Mouse (Mus musculus): ENCODE measurements around the gene Arl9.
"Not testable (repeated sequence)": the region's sequence is repeated elsewhere in the genome, so short reads cannot be mapped to it uniquely, and the experiment has no call there.

Arl9 gene

DNA sequence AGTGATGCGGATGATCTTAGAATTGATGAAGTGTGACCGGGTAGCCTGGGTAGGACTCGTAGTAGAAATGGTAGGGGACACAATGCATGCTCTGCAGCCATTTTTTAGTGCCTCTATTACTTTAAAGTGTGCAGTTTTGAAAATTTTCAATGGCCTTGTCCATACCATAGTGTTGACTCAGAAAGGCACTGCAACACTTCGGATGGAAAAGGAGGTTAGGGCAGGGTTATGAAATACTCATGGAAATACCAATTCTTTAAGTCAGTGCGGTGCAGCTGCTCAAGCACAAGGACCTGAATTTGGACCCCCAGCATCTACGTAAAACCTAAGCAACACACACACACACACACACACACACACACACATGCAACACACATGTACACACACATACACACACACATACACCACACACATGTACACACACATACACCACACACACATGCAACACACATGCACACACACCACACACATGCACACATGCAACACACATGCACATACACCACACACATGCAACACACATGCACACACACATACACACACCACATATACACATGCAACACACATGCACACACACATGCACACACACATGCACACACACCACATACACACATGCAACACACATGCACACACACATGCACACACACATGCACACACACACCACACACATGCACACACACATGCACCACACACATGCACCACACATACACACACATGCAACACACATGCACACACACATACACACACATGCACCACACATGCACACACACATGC is at the start of gene Arl9:
Arl9 (plus strand) TSS at position 5 of the 771 bp plus-strand sequence.
- no peak for DNase-seq (ENCODE audit: low read depth, low spot score)

DNA sequence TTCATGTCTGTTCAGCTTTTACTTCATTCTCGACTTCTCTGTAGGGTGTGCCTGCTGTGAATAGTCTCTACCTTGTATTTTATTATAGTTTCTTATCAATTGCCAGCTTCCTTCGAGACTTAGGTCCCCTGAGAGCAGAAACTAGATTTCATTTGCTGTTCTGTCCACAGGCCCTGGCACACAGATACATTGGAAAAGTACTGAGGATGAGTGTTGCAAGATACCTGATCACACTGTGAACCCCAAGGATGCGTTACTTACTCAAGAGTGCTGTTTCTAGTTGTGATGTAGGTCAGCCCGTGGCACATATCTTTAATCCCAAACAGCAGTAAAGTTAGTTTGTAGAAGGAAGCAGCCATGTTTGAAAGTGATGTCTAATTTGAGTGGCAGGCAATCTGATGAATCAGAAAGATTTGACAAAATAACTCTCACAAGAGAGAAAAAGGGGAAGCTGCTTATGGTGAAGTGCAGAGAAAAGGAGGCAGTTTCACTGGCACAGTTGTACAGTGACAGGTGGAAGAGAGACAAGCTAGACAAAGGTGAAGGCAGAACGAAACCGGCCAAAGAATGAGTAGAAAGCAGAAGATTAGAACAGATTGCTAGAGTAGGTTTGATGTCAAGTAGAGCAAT is 49.5 kb upstream of the Arl9 start:
- DNase-seq (ENCODE audit: low read depth, low spot score) = no peak

- no peak for DNase-seq (ENCODE audit: low read depth, low spot score)
Measured at GRCm38 (mm10) chr5:76955474-76955873, 48.4 kb upstream of the Arl9 start.

DNA sequence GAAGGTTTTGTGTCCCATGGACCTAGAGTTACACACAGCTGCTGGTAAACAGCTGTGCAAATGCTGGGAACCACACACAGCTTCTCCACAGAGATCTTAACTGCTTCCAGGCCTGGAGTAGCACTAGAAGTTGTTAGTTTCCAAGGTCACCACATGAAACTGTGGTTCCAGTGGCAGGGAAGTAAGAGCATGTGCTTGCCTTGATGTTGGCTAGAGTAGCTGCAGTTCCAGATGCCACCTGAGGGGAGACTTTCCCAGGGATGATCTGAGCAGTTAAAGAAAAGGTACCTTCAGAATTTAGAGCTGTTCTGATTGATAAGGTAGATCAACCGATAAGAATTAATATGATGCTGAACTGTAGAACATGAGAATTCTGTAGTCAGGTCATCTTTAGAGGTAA is 45.9 kb upstream of the Arl9 start:
- no peak for DNase-seq (ENCODE audit: low read depth, low spot score)

DNA sequence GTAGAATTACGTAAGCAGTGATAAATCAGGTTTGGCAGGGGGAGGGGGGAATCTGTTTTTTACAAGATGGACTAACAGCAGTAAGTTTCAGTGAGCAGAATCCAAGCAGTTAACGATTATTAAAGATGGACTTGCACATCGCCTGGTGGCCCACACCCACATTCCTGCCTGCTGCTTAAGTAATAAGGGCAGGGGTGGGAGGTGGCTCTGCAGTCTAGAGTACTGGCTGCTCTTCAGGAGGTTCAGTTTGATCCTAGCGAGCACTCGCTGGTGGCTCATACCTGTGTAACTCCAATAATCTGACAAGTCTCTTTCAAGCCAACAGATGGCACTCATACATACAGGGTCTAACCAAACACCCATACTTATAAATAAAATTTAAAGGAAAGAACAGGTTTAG is 44.3 kb upstream of the Arl9 start:
- DNase-seq (ENCODE audit: low read depth, low spot score) = no peak

GRCm38 (mm10) chr5:76962545-76962944 is 41.3 kb upstream of the Arl9 start:
- DNase-seq (ENCODE audit: low read depth, low spot score) = no peak

- no peak for DNase-seq (ENCODE audit: low read depth, low spot score)
Measured at GRCm38 (mm10) chr5:76964651-76965050, 39.2 kb upstream of the Arl9 start.

DNA sequence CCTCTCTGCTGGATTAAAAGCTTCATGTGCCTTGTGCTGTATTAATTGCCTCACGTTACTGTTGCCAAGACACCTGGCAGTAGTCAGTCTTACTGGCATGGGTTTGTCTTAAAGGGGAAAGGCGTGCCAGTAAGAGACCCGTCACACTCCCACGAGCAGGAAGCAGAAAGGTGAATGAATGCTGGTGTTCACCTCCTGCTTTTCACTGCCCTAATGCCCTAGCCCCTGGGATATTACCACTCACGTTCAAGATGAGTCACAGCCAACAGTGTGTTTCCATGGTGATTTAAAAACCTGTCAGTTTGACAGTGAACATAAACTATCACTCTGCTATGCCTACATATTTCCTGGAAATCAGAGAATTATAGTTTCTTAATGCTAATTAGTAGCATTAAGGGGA is 34.6 kb upstream of the Arl9 start:
- no peak for DNase-seq (ENCODE audit: low read depth, low spot score)

GRCm38 (mm10) chr5:76971115-76971514 is 32.7 kb upstream of the Arl9 start:
- not testable (repeated sequence) for DNase-seq (ENCODE audit: low read depth, low spot score)

- DNase-seq (ENCODE audit: low read depth, low spot score) = no peak
Measured at GRCm38 (mm10) chr5:76973488-76973887, 30.4 kb upstream of the Arl9 start.

- DNase-seq (ENCODE audit: low read depth, low spot score) = no peak
Measured at GRCm38 (mm10) chr5:76974207-76974553, 29.7 kb upstream of the Arl9 start.

DNA sequence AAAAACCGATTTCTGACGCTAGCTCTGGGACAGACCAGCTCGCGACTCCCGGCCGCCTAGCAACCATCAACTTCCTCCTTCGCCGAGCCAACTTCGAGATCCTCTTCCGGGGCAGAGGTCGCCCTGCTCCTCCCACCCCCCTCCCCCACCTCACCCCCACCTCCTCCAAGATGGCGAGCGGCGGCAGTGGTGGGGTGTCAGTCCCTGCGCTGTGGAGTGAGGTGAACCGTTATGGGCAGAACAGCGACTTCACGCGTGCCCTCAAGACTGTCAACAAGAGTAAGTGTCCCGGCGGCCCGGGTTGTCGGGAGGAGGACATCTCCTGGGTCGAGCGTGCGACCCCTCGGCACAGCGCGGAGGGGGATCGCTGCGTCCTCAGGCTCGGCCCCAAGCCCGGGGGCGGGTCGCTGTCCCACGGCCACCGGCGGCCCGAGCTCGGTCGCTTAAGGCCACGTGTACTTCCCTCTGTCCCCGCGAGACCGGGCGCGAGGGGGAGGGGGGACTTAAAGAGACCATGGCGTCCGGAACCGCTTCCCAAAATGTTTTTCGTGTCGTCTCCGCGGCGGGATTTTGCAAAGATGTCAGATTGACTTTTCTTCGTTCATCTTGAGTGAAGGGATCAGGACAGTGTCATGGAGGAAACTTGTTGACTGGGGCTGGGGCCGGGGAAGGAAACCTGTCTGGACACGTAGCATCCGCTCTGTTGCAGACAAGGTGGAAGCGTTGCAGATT is 29.1 kb upstream of the Arl9 start, which contains the start of gene Srp72:
Srp72 (plus strand) TSS at position 130 of the 732 bp plus-strand sequence.
- DNase-seq (ENCODE audit: low read depth, low spot score) = peak; percentile 84

DNA sequence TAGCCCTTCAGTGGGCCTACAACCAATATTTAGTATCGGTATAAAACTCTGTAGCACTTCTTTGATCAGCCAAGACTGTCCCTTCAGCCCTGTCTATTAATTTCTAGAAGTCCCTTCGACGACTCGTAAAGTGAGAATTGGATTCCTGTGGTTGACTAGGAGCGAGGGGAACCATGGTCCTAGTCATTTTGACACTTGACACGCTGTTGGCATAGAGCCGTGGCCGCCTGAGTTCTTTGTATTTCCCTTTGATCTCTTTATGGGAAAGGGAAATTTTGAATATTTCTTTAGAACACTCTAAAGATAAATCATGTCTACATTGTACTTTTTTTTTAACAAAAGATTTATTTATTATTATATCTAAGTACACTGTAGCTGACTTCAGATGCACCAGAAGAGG is 28.1 kb upstream of the Arl9 start:
- DNase-seq (ENCODE audit: low read depth, low spot score) = no peak

DNA sequence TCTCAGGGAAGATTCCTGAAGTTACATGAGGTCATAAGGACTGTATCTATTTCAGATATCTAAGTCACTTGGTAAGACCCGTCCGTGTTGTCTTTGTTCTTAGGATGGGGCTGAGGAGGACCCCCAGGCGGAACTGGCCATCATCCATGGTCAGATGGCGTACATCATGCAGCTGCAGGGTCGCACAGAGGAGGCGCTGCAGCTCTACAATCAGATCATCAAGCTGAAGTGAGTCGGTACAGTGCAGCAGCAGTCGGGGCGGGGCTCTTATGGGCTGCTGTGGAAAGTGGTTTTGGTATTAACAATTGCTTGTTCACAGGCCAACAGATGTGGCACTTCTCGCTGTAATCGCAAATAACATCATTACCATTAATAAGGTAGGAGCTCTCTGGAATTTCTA is 19.8 kb upstream of the Arl9 start:
- no peak for DNase-seq (ENCODE audit: low read depth, low spot score)

- no peak for DNase-seq (ENCODE audit: low read depth, low spot score)
Measured at GRCm38 (mm10) chr5:76990789-76991188, 13.1 kb upstream of the Arl9 start.

DNA sequence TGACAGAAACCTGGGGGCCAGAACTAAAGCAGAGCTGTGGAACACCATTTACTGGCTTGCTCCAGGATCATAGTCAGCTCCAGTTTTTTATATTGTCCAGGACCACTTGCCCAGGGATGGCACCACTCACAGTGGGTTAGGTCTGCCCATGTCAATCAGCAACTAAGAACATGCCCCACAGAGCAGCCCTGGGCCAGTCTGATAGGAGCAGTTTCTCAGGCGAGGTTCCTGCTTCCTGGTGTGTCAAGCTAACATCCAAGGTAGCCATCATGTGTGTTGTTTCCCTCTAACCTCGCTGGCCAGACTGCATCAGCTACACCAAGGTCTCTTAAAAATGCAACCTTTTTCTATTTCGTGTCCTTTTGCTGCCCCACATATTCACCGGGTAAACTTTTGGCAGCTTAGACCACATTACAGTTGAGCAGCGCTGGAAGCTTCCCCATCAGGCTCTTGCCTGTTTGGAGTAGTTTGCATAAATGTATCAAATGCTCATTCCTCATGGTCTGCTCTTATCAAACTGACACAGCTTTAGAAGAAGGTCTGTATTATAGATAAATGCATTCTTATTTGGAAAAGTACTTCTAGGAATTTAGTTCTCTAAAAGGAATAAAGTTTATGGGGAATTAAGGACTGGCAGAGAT is 10.6 kb upstream of the Arl9 start:
- no peak for DNase-seq (ENCODE audit: low read depth, low spot score)

- peak; percentile 69 for DNase-seq (ENCODE audit: low read depth, low spot score)
Measured at GRCm38 (mm10) chr5:76998416-76998815, 5.4 kb upstream of the Arl9 start.

GRCm38 (mm10) chr5:77001192-77001591 is 2.7 kb upstream of the Arl9 start:
- DNase-seq (ENCODE audit: low read depth, low spot score) = no peak

DNA sequence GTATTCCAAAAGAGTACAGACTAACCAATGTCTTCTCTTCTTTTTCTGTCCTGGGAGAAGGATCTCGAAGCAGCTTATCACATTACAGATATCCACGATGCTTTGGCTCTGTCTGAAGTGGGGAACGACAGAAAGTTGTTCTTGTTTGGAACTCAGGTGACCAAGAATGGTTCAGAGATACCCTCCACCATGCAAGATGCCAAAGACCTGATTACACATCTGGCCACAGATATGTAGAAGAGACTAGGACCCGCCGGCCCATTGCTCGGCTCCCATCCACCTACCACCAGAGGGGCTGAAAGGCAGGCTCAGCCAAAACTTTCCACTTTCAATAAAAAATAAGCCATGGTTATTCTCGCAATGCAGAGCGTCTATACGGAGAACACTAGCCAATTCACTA is 6.5 kb downstream of the Arl9 start:
- DNase-seq (ENCODE audit: low read depth, low spot score) = no peak

GRCm38 (mm10) chr5:77011082-77011481 is 7.2 kb downstream of the Arl9 start:
- no peak for DNase-seq (ENCODE audit: low read depth, low spot score)

- no peak for DNase-seq (ENCODE audit: low read depth, low spot score)
Measured at GRCm38 (mm10) chr5:77013171-77013570, 9.3 kb downstream of the Arl9 start.
